Comparison of ENCODE assay signal across 8 mouse cellular contexts in genomic region chr14:32960481-32960880, GRCm38 (mm10). TPM values are rescaled to one million over a fixed set of nuclear protein-coding genes. Genes with fewer than 3 reads are reported as not detected.
A peak's percentile ranks its signal among the peaks of the same experiment; 100 is the strongest.
DNase-seq lines count a peak whose midpoint lies in the region; ATAC-seq and TF ChIP-seq lines count a peak whose summit lies in the region.

No protein-coding gene starts in this region.

- H3K4me2 ChIP-seq in liver, postnatal 0 days (ENCODE audit: low read depth, low read length) = no peak overlapping the region

- ATAC-seq in liver, postnatal 0 days = no peak

- DNase-seq in 416B (ENCODE audit: low read depth) (peak; percentile 67), NIH3T3 (ENCODE audit: low read depth) (peak; percentile 41), MN1 (ENCODE audit: low spot score) (no peak)
- peak; percentile 79 to 81 for DNase-seq in cerebellum, postnatal 10 days
- DNase-seq in gastrocnemius, postnatal 10 days = peak; percentile 76
- DNase-seq in kidney, postnatal 14 days = peak; percentile 65
- peak; percentile 76 for DNase-seq in liver, postnatal 0 days
- peak; percentile 85 for DNase-seq in retina, postnatal 1 day

- no peak overlapping the region for H3K27ac ChIP-seq in liver, postnatal 0 days (ENCODE audit: low read depth)

- H3K36me3 ChIP-seq in liver, postnatal 0 days (replicated peaks; ENCODE audit: insufficient read depth, low read length) = peaks cover 2% of the 10 kb centered on the region; the same call in 1 of the 2 replicates

- peak; percentile 90 for TF ChIP-seq CTCF in liver, postnatal 0 days (IDR thresholded peaks at IDR 0.05; ENCODE audit: low read depth)

- WGBS in liver, postnatal 0 days (ENCODE audit: insufficient replicate concordance) = 52% methylated on average over 5 of the region's 5 CpGs

- H3K4me1 ChIP-seq in liver, postnatal 0 days (ENCODE audit: insufficient read depth) = no peaks in the 10 kb centered on the region

- H3K9me3 ChIP-seq in liver, postnatal 0 days (ENCODE audit: low read length) = no peaks in the 10 kb centered on the region

- no peak overlapping the region for H3K9ac ChIP-seq in liver, postnatal 0 days (replicated peaks)

- no peak overlapping the region for H3K4me3 ChIP-seq in liver, postnatal 0 days (ENCODE audit: low read depth, low read length)

- TF ChIP-seq EP300 in liver, postnatal 0 days (IDR thresholded peaks at IDR 0.05; ENCODE audit: low read depth) = no peak

- H3K27me3 ChIP-seq in liver, postnatal 0 days (ENCODE audit: insufficient read depth, low read length) = no peaks in the 10 kb centered on the region

RNA-seq across cellular contexts. Expression of gene Lrrc18, which starts 30.7 kb away (rescaled TPM):
- under 1 TPM; 0.26 to 0.34 TPM for total RNA-seq in gastrocnemius, postnatal 10 days (2021)
- 0.06 and 0.11 TPM in 2 replicates for polyA plus RNA-seq in liver, postnatal 0 days (2015; fragmentation: Nextera tagmentation; extraction: Ambion mirVana)
